Mouse (Mus musculus) CH12.LX (cell line): ENCODE results near the gene Acap3. TPM values are rescaled to one million over a fixed set of nuclear protein-coding genes. Genes with fewer than 3 reads are reported as not detected.

ENCODE experiments used
- DNase-seq: peaks from one replicate; pipeline ENCODE4 v3.0.0-alpha.2; 2013; ENCODE audit errors: extremely low read depth
- H3K27ac ChIP-seq: 2 replicates; pipeline ENCODE4 v1.5.1; 2012; ENCODE audit warnings: low read depth, mild to moderate bottlenecking, control low read depth, moderate library complexity; ENCODE audit not compliant: insufficient read depth
- H3K27me3 ChIP-seq: replicated peaks from 2 replicates; pipeline ENCODE3; 2012; ENCODE audit warnings: inconsistent platforms
- H3K36me3 ChIP-seq, 2 experiments: replicated peaks in 1 of 2; 2 replicates each; pipeline versions ENCODE3 to v1.6.1; 2012; ENCODE audit warnings: inconsistent platforms in 1 of 2, low read length in 1 of 2, mild to moderate bottlenecking in 1 of 2, mixed read lengths in 1 of 2, moderate library complexity in 1 of 2; ENCODE audit not compliant: control insufficient read depth in 1 of 2, insufficient read depth in 1 of 2
- H3K4me1 ChIP-seq, 2 experiments: 2 replicates each; pipeline ENCODE4 v1.6.1; 2012; ENCODE audit warnings: inconsistent platforms in 1 of 2, moderate library complexity in 1 of 2; ENCODE audit not compliant: insufficient read depth in 2 of 2, control insufficient read depth in 1 of 2
- H3K4me2 ChIP-seq: 2 replicates; pipeline ENCODE4 v1.6.1; 2012; ENCODE audit warnings: low read depth, mild to moderate bottlenecking, control low read depth; ENCODE audit not compliant: poor library complexity, insufficient read depth, severe bottlenecking
- H3K4me3 ChIP-seq, 3 experiments: fragments of 150-350 bp in 1 of 3; sonication (generic) in 1 of 3; replicated peaks in 1 of 3; 2 replicates each; pipeline versions ENCODE3 to v1.5.1; 2011 to 2012; ENCODE audit warnings: low read depth in 2 of 3, low read length in 2 of 3, mild to moderate bottlenecking in 2 of 3, moderate library complexity in 2 of 3, control low read depth in 1 of 3, improper control_type of control experiment in 1 of 3, inconsistent platforms in 1 of 3, mixed read lengths in 1 of 3; ENCODE audit not compliant: poor library complexity in 1 of 3
- H3K79me2 ChIP-seq: replicated peaks from 2 replicates; pipeline ENCODE4 v1.6.1; 2012; ENCODE audit warnings: mild to moderate bottlenecking, moderate library complexity; ENCODE audit not compliant: control insufficient read depth, poor library complexity, insufficient read depth, severe bottlenecking; ENCODE audit errors: extremely low read depth
- H3K9ac ChIP-seq: 2 replicates; pipeline ENCODE4 v1.6.1; 2012; ENCODE audit warnings: low read depth, mild to moderate bottlenecking, control low read depth, moderate library complexity; ENCODE audit not compliant: insufficient read depth
- H3K9me3 ChIP-seq: replicated peaks from 2 replicates; pipeline ENCODE3; 2012; ENCODE audit warnings: low read length, inconsistent platforms, mixed read lengths
- CHD1 ChIP-seq: IDR thresholded peaks from 2 replicates; pipeline ENCODE4 v1.6.1; 2012; ENCODE audit warnings: low read depth, low read length, improper control_type of control experiment, inconsistent platforms
- CHD2 ChIP-seq: IDR thresholded peaks from 2 replicates; pipeline ENCODE4 v1.6.1; 2011; ENCODE audit warnings: low read length, improper control_type of control experiment
- E2F4 ChIP-seq: IDR thresholded peaks from 2 replicates; pipeline ENCODE4 v1.6.1; 2011; ENCODE audit warnings: low read depth, low read length, improper control_type of control experiment; ENCODE audit not compliant: insufficient replicate concordance
- ELF1 ChIP-seq: IDR thresholded peaks from 2 replicates; pipeline ENCODE4 v1.6.1; 2014; ENCODE audit warnings: low read depth, mild to moderate bottlenecking, inconsistent platforms, low read length, improper control_type of control experiment
- EP300 ChIP-seq: IDR thresholded peaks from 2 replicates; pipeline ENCODE4 v1.6.1; 2011; ENCODE audit warnings: low read length, improper control_type of control experiment
- ETS1 ChIP-seq: conservative IDR thresholded peaks from 2 replicates; pipeline ENCODE4 v1.6.1; 2012; ENCODE audit warnings: low read depth, mild to moderate bottlenecking, inconsistent platforms, low read length, improper control_type of control experiment, moderate library complexity
- HCFC1 ChIP-seq: IDR thresholded peaks from 2 replicates; pipeline ENCODE4 v1.6.1; 2012; ENCODE audit warnings: low read depth, mild to moderate bottlenecking, inconsistent platforms, low read length, improper control_type of control experiment
- IRF4 ChIP-seq: IDR thresholded peaks from 2 replicates; pipeline ENCODE4 v1.6.1; 2014; ENCODE audit warnings: low read depth, mild to moderate bottlenecking, inconsistent platforms, low read length, improper control_type of control experiment
- JUND ChIP-seq: conservative IDR thresholded peaks from 2 replicates; pipeline ENCODE4 v1.6.1; 2011; ENCODE audit warnings: low read depth, low read length, improper control_type of control experiment
- MEF2A ChIP-seq: IDR thresholded peaks from 2 replicates; pipeline ENCODE4 v1.6.1; 2014; ENCODE audit warnings: low read depth, mild to moderate bottlenecking, inconsistent platforms, low read length, improper control_type of control experiment, borderline replicate concordance
- NELFE ChIP-seq: IDR thresholded peaks from 2 replicates; pipeline ENCODE4 v1.6.1; 2011; ENCODE audit warnings: low read depth, low read length, improper control_type of control experiment
- NRF1 ChIP-seq: IDR thresholded peaks from 2 replicates; pipeline ENCODE4 v1.6.1; 2014; ENCODE audit warnings: low read depth, mild to moderate bottlenecking, inconsistent platforms, low read length, improper control_type of control experiment, moderate library complexity
- PAX5 ChIP-seq: IDR thresholded peaks from 2 replicates; pipeline ENCODE4 v1.6.1; 2012; ENCODE audit warnings: low read length, inconsistent platforms, mixed read lengths
- POLR2AphosphoS2 ChIP-seq: IDR thresholded peaks from 2 replicates; pipeline ENCODE4 v1.6.1; 2011; ENCODE audit warnings: low read depth, low read length, improper control_type of control experiment
- RAD21 ChIP-seq: IDR thresholded peaks from 2 replicates; pipeline ENCODE4 v1.6.1; 2011; ENCODE audit warnings: low read depth, mild to moderate bottlenecking, low read length, improper control_type of control experiment, moderate library complexity
- SIN3A ChIP-seq: IDR thresholded peaks from 2 replicates; pipeline ENCODE4 v1.6.1; 2012; ENCODE audit warnings: low read length, improper control_type of control experiment, inconsistent platforms
- USF1 ChIP-seq: IDR thresholded peaks from 2 replicates; pipeline ENCODE4 v1.6.1; 2014; ENCODE audit warnings: low read depth, mild to moderate bottlenecking, inconsistent platforms, low read length, improper control_type of control experiment
- USF2 ChIP-seq: conservative IDR thresholded peaks from 2 replicates; pipeline ENCODE4 v1.6.1; 2011; ENCODE audit warnings: low read depth, low read length, improper control_type of control experiment
- ZMIZ1 ChIP-seq: IDR thresholded peaks from 2 replicates; pipeline ENCODE4 v1.6.1; 2012; ENCODE audit warnings: low read depth, mild to moderate bottlenecking, inconsistent platforms, low read length, improper control_type of control experiment
- dilution Hi-C: fragments of 300-500 bp; cut with MboI; formaldehyde crosslinking; loops from 2 replicates; pipeline ENCODE4 v1.14.3; 2020; ENCODE audit warnings: low sequenced_read_pairs; ENCODE audit not compliant: extremely low pct_unique_long_range_greater_than_20kb, extremely low pct_ligation_motif_present
- in situ Hi-C: fragments of 300-500 bp; cut with MboI; formaldehyde crosslinking; loops from 3 replicates; pipeline ENCODE4 v1.14.3; 2019; ENCODE audit warnings: low sequenced_read_pairs, low pct_ligation_motif_present, low pct_unique_long_range_greater_than_20kb, mixed read lengths
- polyA plus RNA-seq: library from polyadenylated mRNA; unstranded; fragments of >175 nt; gene quantifications from 2 replicates; pipeline ENCODE4 v1.2.1, GENCODE M21; 2012; ENCODE audit warnings: low read depth; ENCODE audit not compliant: insufficient read length
- total RNA-seq, 2 experiments: library from RNA; depleted of rRNA; stranded (reverse); fragments of 300-350 nt in 1 of 2; fragments of >200 nt in 1 of 2; gene quantifications; 2 replicates each; pipeline ENCODE4 v1.2.3; 2012 to 2014

Acap3 gene
- total and polyA plus RNA-seq, 3 experiments: 4.2 to 10.7 (median 10.5) TPM

DNA sequence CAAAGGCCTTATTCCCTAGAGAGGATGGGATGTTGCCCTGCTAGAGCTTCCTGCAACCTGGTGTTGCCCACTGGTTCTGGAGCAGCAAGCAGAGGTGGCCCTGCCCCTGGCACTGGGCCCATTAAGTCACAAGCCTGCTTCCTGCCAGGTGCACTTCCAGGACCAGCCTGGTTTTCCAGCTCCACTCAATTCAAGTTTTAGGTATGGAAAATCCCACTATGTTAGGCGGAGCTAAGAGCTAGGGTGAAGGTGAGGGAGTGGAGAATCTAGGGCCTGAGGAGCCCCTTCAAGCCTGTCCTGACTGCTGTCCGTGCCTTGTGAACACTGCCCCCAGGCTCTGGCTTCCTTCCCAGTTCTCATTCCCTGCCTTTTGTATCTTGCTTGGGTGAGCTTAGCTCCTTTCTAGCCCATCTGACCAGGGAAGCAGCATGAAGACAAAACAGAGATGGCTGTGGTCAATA lies 39.6 kb upstream of the Acap3 start:
- in situ Hi-C loops (no loop called here), dilution Hi-C loops (no loop called here)
- Histone ChIP-seq H3K36me3 (peaks cover 35 to 63% of the 10 kb centered on the region in 2 experiments), H3K27ac (no peak overlapping the region), H3K9ac (no peak overlapping the region), H3K4me3 (no peak overlapping the region), H3K4me1 (peaks cover 17 to 48% of the 10 kb centered on the region in 2 experiments), H3K9me3 (no peaks in the 10 kb centered on the region), H3K4me2 (no peak overlapping the region), H3K79me2 (peaks cover 19% of the 10 kb centered on the region), H3K27me3 (no peaks in the 10 kb centered on the region)
- no peak for DNase-seq
- no peak for TF ChIP-seq ETS1
- no peak for TF ChIP-seq POLR2AphosphoS2
- TF ChIP-seq CHD2: no peak
- no peak for TF ChIP-seq NELFE
- TF ChIP-seq NRF1: no peak
- TF ChIP-seq USF2: no peak
- no peak for TF ChIP-seq HCFC1
- TF ChIP-seq JUND: no peak
- TF ChIP-seq CHD1: no peak
- TF ChIP-seq MEF2A: no peak

DNA sequence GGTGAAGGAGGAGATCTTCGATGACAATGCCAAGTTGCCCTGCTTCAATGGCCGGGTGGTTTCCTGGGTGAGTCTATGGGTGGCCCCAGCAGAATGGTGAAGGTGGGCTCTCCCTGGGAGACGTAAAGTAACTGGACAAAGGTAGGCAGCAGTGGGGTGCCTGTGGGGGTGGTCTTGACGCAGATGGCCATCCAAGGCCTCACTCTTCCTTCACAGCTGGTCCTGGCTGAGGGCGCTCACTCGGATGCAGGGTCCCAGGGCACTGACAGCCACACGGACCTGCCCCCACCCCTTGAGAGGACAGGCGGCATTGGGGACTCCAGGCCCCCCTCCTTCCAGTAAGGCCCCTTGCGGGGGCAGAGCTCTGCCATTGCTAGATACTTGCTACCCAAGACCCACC lies 38.2 kb upstream of the Acap3 start:
- Histone ChIP-seq H3K27me3 (no peaks in the 10 kb centered on the region), H3K9ac (no peak overlapping the region), H3K79me2 (peaks cover 18% of the 10 kb centered on the region)
- in situ Hi-C loops (no loop called here), dilution Hi-C loops (no loop called here)
- TF ChIP-seq PAX5: no peak
- TF ChIP-seq RAD21: no peak
- no peak for TF ChIP-seq ZMIZ1
- TF ChIP-seq EP300: no peak
- no peak for TF ChIP-seq HCFC1
- no peak for TF ChIP-seq ELF1
- no peak for TF ChIP-seq NELFE
- no peak for TF ChIP-seq E2F4
- TF ChIP-seq SIN3A: no peak
- TF ChIP-seq POLR2AphosphoS2: no peak
- TF ChIP-seq MEF2A: no peak
- TF ChIP-seq USF1: no peak
- no peak for TF ChIP-seq IRF4
- TF ChIP-seq, all 38 proteins: peak for 0
- Histone ChIP-seq H3K36me3 (peaks cover 49 to 77% of the 10 kb centered on the region in 2 experiments), H3K4me1 (peaks cover 17 to 47% of the 10 kb centered on the region in 2 experiments), H3K27ac (no peak overlapping the region), H3K4me3 (no peak overlapping the region), H3K4me2 (no peak overlapping the region), H3K9me3 (no peaks in the 10 kb centered on the region)
- no peak for DNase-seq
